Mouse (Mus musculus) intestine, embryonic 16.5 days (tissue): ENCODE results near the gene Gbp3. TPM values are rescaled to one million over a fixed set of nuclear protein-coding genes. Genes with fewer than 3 reads are reported as not detected.

ENCODE experiments used
- ATAC-seq: fragments of 200-750 bp; cut with Nextera tagmentation; 2 replicates; pipeline ENCODE4 v1.8.0; 2017; ENCODE audit warnings: moderate TSS enrichment, moderate library complexity
- H3K27ac ChIP-seq: fragments of 300-500 bp; sonication (generic); 2 replicates; pipeline ENCODE4 v1.5.1; 2014; ENCODE audit warnings: mild to moderate bottlenecking, low read length
- H3K27me3 ChIP-seq: fragments of 300-500 bp; sonication (generic); replicated peaks from 2 replicates; pipeline ENCODE4 v1.6.1; 2014; ENCODE audit warnings: low read length, control low read depth, mixed read lengths; ENCODE audit not compliant: control insufficient read depth, insufficient read depth
- H3K36me3 ChIP-seq: fragments of 300-500 bp; sonication (generic); 2 replicates; pipeline ENCODE4 v1.6.1; 2014; ENCODE audit warnings: low read length, control low read depth; ENCODE audit not compliant: control insufficient read depth, insufficient read depth
- H3K4me1 ChIP-seq: fragments of 300-500 bp; sonication (generic); 2 replicates; pipeline ENCODE4 v1.6.1; 2014; ENCODE audit warnings: low read length, control low read depth, mixed read lengths; ENCODE audit not compliant: control insufficient read depth, insufficient read depth
- H3K4me2 ChIP-seq: fragments of 300-500 bp; sonication (generic); 2 replicates; pipeline ENCODE4 v1.6.1; 2014; ENCODE audit warnings: low read depth, low read length, control low read depth
- H3K4me3 ChIP-seq: fragments of 300-500 bp; sonication (generic); 2 replicates; pipeline ENCODE4 v1.5.1; 2014; ENCODE audit warnings: mild to moderate bottlenecking, low read length
- H3K9ac ChIP-seq: fragments of 300-500 bp; sonication (generic); 2 replicates; pipeline ENCODE4 v1.6.1; 2014; ENCODE audit warnings: low read depth, low read length
- H3K9me3 ChIP-seq: fragments of 300-500 bp; sonication (generic); 2 replicates; pipeline ENCODE4 v1.6.1; 2016; ENCODE audit warnings: low read length, control low read depth; ENCODE audit not compliant: control insufficient read depth
- WGBS: fragments of 180-500 bp; shearing (Covaris S2); extraction: QIAGEN DNeasy Blood & Tissue Kit; methylation state at CpG from one replicate; pipeline ENCODE4 v1.1.7; 2014; 5-methylcytosine and 5-hydroxymethylcytosine counted together
- polyA plus RNA-seq: library from polyadenylated mRNA; unstranded; fragments of >200 nt; fragmentation: Nextera tagmentation; extraction: Ambion mirVana; gene quantifications from 2 replicates; pipeline ENCODE4 v1.2.1, GENCODE M21; 2015

Gbp3 gene
- polyA plus RNA-seq, 1 experiment from 2014 or later, result 2.7 TPM

- ATAC-seq, result no peak
- 34% methylated on average over 1 of the region's 1 CpGs for WGBS
- 0 out of 2 replicates have a peak, but pooled peaks cover 2% of the 10 kb centered on the region for H3K4me1 ChIP-seq
Observed at GRCm38 (mm10) chr3:142619606-142620005, 59.8 kb downstream of the Gbp3 start.

GRCm38 (mm10) chr3:142620111-142620955, 60.5 kb downstream of the Gbp3 start, which contains the start of gene Gbp2:
Gbp2 (plus strand) TSS chr3:142620602.
- ATAC-seq, result peak; percentile 74
- Histone ChIP-seq H3K4me1 (0 out of 2 replicates have a peak, but pooled peaks cover 2% of the 10 kb centered on the region), H3K4me2 (peak within 1 kb of the TSS; percentile 45), H3K27ac (0 out of 2 replicates have a peak within 1 kb of the TSS, but pooled peaks have one; percentile 9), H3K4me3 (peak within 1 kb of the TSS; percentile 35), H3K36me3 (no peaks in the 10 kb centered on the region), H3K27me3 (no peaks in the 10 kb centered on the region), H3K9me3 (no peaks in the 10 kb centered on the region), H3K9ac (peak within 1 kb of the TSS; percentile 26; the same call in 1 of the 2 replicates)
- 39% methylated on average over 4 of the region's 4 CpGs for whole genome bisulfite sequencing

More at GRCm38 (mm10) chr3:142619606-142620005, 59.8 kb downstream of the Gbp3 start:
- Histone ChIP-seq H3K9ac (no peak overlapping the region), H3K27me3 (no peaks in the 10 kb centered on the region), H3K9me3 (no peaks in the 10 kb centered on the region), H3K4me3 (no peak overlapping the region), H3K4me2 (no peak overlapping the region), H3K36me3 (no peaks in the 10 kb centered on the region), H3K27ac (no peak overlapping the region)

GRCm38 (mm10) chr3:142620956-142621562, 61.2 kb downstream of the Gbp3 start:
- no peaks in the 10 kb centered on the region for H3K9me3 ChIP-seq
- no peak overlapping the region for H3K9ac ChIP-seq
- peak overlapping the region; percentile 35 for H3K4me3 ChIP-seq
- H3K4me2 ChIP-seq, result peak overlapping the region; percentile 45
- ATAC-seq, result no peak; the same call in 1 of the 2 replicates
- 0 out of 2 replicates have a peak overlapping the region, but pooled peaks have one; percentile 9 for H3K27ac ChIP-seq
- 0 out of 2 replicates have a peak, but pooled peaks cover 2% of the 10 kb centered on the region for H3K4me1 ChIP-seq
- H3K36me3 ChIP-seq, result no peaks in the 10 kb centered on the region
- WGBS, result 50% methylated on average over 3 of the region's 3 CpGs
- H3K27me3 ChIP-seq, result no peaks in the 10 kb centered on the region

Other genes with a start within 250 kb of the Gbp3 start
- gene Pdlim5, start 164.3 kb upstream of the Gbp3 start, polyA plus RNA-seq, result 35.7 and 37.2 TPM in 2 replicates
- gene Gbp5, start 66.0 kb upstream of the Gbp3 start, polyA plus RNA-seq, result 0.18 and 0.20 TPM in 2 replicates
- 6.8 and 7.2 TPM in 2 replicates for gene Gbp7, start 29.7 kb upstream of the Gbp3 start, polyA plus RNA-seq
- 0.61 and 1.0 TPM in 2 replicates for gene Gbp2b, start 34.8 kb downstream of the Gbp3 start, polyA plus RNA-seq
- 3.7 and 4.0 TPM in 2 replicates for gene Gbp2, start 60.6 kb downstream of the Gbp3 start, polyA plus RNA-seq
- gene Kyat3, start 141.0 kb downstream of the Gbp3 start, polyA plus RNA-seq, result 16.6 and 17.8 TPM in 2 replicates
- gene Gtf2b, start 205.0 kb downstream of the Gbp3 start, polyA plus RNA-seq, result 68.2 and 72.0 TPM in 2 replicates